ENCODE assay signal across 21 mouse cellular contexts in the genomic region with DNA sequence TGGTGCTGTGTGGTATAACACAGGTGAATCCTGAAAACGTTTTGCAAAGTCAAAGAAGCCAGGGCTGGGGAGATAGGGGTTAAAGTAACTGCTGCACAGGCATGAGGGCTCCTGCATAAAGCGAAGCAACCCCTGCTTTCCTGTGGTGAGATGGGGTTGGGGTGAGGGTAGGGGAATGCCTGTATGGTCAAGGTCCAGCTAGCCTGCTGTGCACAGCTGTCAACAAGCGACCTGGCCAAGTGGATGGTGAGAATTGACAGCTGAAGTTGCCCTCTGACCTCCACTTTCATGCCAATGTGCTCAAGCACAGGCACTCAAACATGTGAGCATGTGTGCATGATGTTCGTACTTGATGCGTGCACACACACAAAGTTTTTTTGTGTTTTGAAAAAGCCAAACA.
DNase-seq lines count a peak whose midpoint lies in the region; ATAC-seq and TF ChIP-seq lines count a peak whose summit lies in the region.
"Had no signal": no experiment of that assay in that cellular context is flagged by ENCODE, and none has a peak within 500 bp of the region (broad histone marks: within the 10 kb centered on the region; RNA-seq: fewer than 3 reads in every experiment).

No protein-coding gene starts in this region.

- H3K9me3 ChIP-seq in lung, postnatal 0 days (ENCODE audit: low read length) = no peaks in the 10 kb centered on the region
- H3K9me3 ChIP-seq in liver, embryonic 13.5 days (replicated peaks) = no peaks in the 10 kb centered on the region
- H3K9me3 ChIP-seq: embryonic facial prominence, embryonic 13.5 days; forebrain, embryonic 12.5 days; heart, embryonic 15.5 days had no signal

- no peak overlapping the region for H3K9ac ChIP-seq in lung, postnatal 0 days (replicated peaks; ENCODE audit: low read depth)
- H3K9ac ChIP-seq in liver, embryonic 13.5 days = no peak overlapping the region
- H3K9ac ChIP-seq: embryonic facial prominence, embryonic 13.5 days; forebrain, embryonic 12.5 days; heart, embryonic 15.5 days had no signal

- no peaks in the 10 kb centered on the region for H3K4me1 ChIP-seq in lung, postnatal 0 days (ENCODE audit: insufficient read depth, low read depth, low read length)
- H3K4me1 ChIP-seq in liver, embryonic 13.5 days (replicated peaks) = no peaks in the 10 kb centered on the region
- H3K4me1 ChIP-seq in lung, adult 2 months (ENCODE audit: control insufficient read depth, insufficient read depth, low read length) = no peaks in the 10 kb centered on the region
- no peaks in the 10 kb centered on the region for H3K4me1 ChIP-seq in cerebellum, adult 2 months (ENCODE audit: control insufficient read depth, insufficient read depth, low read length)
- H3K4me1 ChIP-seq: heart, embryonic 15.5 days had no signal

- no peak overlapping the region for H3K27ac ChIP-seq in lung, postnatal 0 days (ENCODE audit: low read length)
- H3K27ac ChIP-seq in liver, embryonic 13.5 days = no peak overlapping the region
- no peak overlapping the region for H3K27ac ChIP-seq in cerebellum, adult 2 months (ENCODE audit: insufficient read depth, low read length)
- H3K27ac ChIP-seq: embryonic facial prominence, embryonic 13.5 days; forebrain, embryonic 12.5 days; heart, adult 2 months; heart, embryonic 15.5 days had no signal

- 54% methylated on average over 5 of the region's 5 CpGs for WGBS in lung, postnatal 0 days
- 48% methylated on average over 5 of the region's 5 CpGs for WGBS in liver, embryonic 13.5 days (ENCODE audit: insufficient replicate concordance)
- 64% methylated on average over 5 of the region's 5 CpGs for WGBS in lung, adult 2 months
- WGBS in cerebellum, adult 2 months = 61% methylated on average over 5 of the region's 5 CpGs

- no peaks in the 10 kb centered on the region for H3K36me3 ChIP-seq in lung, postnatal 0 days (ENCODE audit: insufficient read depth, low read length)
- H3K36me3 ChIP-seq in liver, embryonic 13.5 days = no peaks in the 10 kb centered on the region
- H3K36me3 ChIP-seq: embryonic facial prominence, embryonic 13.5 days; forebrain, embryonic 12.5 days; heart, embryonic 15.5 days had no signal

- DNase-seq in lung, adult 18-20 months = peak; percentile 5 to 18
- no peak for DNase-seq in lung, postnatal 0 days (ENCODE audit: low spot score)
- DNase-seq in liver, embryonic 13.5 days = no peak
- DNase-seq in lung, adult 2 months = peak; percentile 9
- peak; percentile 34 for DNase-seq in lung, postnatal 36 days
- DNase-seq in cerebellum, adult 2 months = no peak
- DNase-seq in spleen, postnatal 36 days (ENCODE audit: low spot score in 2 of 2) = no peak
- DNase-seq: adrenal gland, postnatal 14 days; cerebellum, adult 11-12 months; cerebellum, adult 9-11 months; cerebellum, postnatal 36 days; gastrocnemius, postnatal 14 days; heart, adult 2 months; heart, postnatal 14 days had no signal

- ATAC-seq in lung, postnatal 0 days = no peak
- ATAC-seq in liver, embryonic 13.5 days (ENCODE audit: low read depth) = peak; percentile 47
- ATAC-seq: activated CD4-positive, CD25-positive, alpha-beta regulatory T cell, adult 4 months; forebrain, embryonic 16.5 days; Patski had no signal

- H3K27me3 ChIP-seq in lung, postnatal 0 days (replicated peaks; ENCODE audit: insufficient read depth, low read length) = no peaks in the 10 kb centered on the region
- H3K27me3 ChIP-seq in liver, embryonic 13.5 days = no peaks in the 10 kb centered on the region
- no peaks in the 10 kb centered on the region for H3K27me3 ChIP-seq in cerebellum, adult 2 months (ENCODE audit: control insufficient read depth, insufficient read depth, low read length)
- H3K27me3 ChIP-seq: embryonic facial prominence, embryonic 13.5 days; forebrain, embryonic 12.5 days; heart, embryonic 15.5 days; Patski had no signal

- no peak for TF ChIP-seq CTCF in lung, postnatal 0 days (IDR thresholded peaks at IDR 0.05)
- no peak for TF ChIP-seq CTCF in lung, adult 2 months (IDR thresholded peaks at IDR 0.05; ENCODE audit: insufficient read depth, low read length)
- no peak for TF ChIP-seq CTCF in cerebellum, adult 2 months (IDR thresholded peaks at IDR 0.05; ENCODE audit: borderline replicate concordance, insufficient read depth, low read depth, low read length)

- no peak for TF ChIP-seq POLR2A in lung, adult 2 months (IDR thresholded peaks at IDR 0.05; ENCODE audit: borderline replicate concordance, extremely low read depth, low read depth, low read length)
- no peak for TF ChIP-seq POLR2A in cerebellum, adult 2 months (IDR thresholded peaks at IDR 0.05; ENCODE audit: borderline replicate concordance, insufficient read depth, low read length)

- no peak overlapping the region for H3K4me2 ChIP-seq in lung, postnatal 0 days (replicated peaks; ENCODE audit: low read depth, low read length)
- no peak overlapping the region for H3K4me2 ChIP-seq in liver, embryonic 13.5 days
- H3K4me2 ChIP-seq: embryonic facial prominence, embryonic 13.5 days; forebrain, embryonic 12.5 days; heart, embryonic 11.5 days; heart, embryonic 15.5 days had no signal

- H3K4me3 ChIP-seq in lung, postnatal 0 days (ENCODE audit: low read depth, low read length) = no peak overlapping the region
- H3K4me3 ChIP-seq in liver, embryonic 13.5 days (replicated peaks) = no peak overlapping the region
- no peak overlapping the region for H3K4me3 ChIP-seq in lung, adult 2 months (replicated peaks; ENCODE audit: extremely low read depth, low read depth, low read length)
- H3K4me3 ChIP-seq in cerebellum, adult 2 months (replicated peaks; ENCODE audit: insufficient read depth, low read depth, low read length) = no peak overlapping the region
- H3K4me3 ChIP-seq: embryonic facial prominence, embryonic 13.5 days; forebrain, embryonic 12.5 days; heart, adult 2 months; heart, embryonic 15.5 days had no signal

- TF ChIP-seq EP300 in lung, postnatal 0 days (IDR thresholded peaks at IDR 0.05) = no peak

Comparison
In these comparisons a context has a peak if more than half of its experiments do, and no peak if none do; other contexts are left out.
1. DNase-seq: peak in lung, adult 18-20 months (2 of 2), lung, adult 2 months (single experiment) and lung, postnatal 36 days (single experiment); none in lung, postnatal 0 days (single experiment), liver, embryonic 13.5 days (single experiment), cerebellum, adult 2 months (0 of 2) and spleen, postnatal 36 days (0 of 2).